In the genomic region with DNA sequence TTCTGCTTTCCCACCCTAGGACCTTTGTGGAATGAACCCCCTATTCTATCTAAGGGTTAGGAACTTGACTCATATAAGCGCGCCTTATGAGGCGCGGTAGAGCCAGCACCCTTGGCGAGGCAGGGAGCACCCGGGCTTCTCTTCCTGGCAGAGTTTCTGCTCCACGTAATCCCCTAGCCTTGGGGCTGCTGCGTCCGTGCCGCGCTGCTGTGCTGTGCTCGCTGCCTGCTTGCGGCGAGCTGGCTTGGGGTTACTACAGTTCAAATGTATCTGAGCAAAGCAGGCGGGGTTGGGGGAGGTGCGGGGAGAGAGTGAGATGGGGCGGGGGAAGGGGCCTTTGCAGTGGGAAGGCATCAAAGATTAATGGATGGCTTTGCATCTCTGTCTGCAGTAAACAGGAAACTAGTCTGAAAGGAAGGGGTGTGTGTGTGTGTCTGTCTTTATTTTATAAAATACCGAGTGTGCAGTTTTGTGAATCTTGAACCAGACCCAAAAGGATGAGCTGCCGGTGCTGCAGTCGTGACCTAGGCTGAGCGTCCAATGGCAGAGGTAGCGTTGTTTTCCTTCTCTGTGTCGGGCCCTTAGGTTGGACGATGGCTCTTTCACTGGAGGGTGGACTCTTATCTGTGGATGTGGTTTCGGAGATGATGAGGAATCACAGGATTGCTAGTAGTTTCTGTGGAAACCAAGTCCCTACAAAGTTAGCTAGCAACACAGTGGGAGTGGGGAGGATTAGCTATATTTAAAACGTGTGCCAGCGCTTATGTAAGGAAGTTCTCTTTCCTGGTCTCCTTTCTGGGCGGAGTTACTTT, we compare ENCODE assay signal across 8 mouse cellular contexts. TPM values are rescaled to one million over a fixed set of nuclear protein-coding genes. Genes with fewer than 3 reads are reported as not detected.
DNase-seq lines count a peak whose midpoint lies in the region; ATAC-seq and TF ChIP-seq lines count a peak whose summit lies in the region.

No protein-coding gene starts in this region.

- peak overlapping the region; percentile 91 for H3K27ac ChIP-seq in embryonic facial prominence, embryonic 15.5 days (replicated peaks)
- peak overlapping the region; percentile 94 for H3K27ac ChIP-seq in kidney, embryonic 14.5 days (ENCODE audit: low read depth, low read length)
- H3K27ac ChIP-seq in limb, embryonic 15.5 days = peak overlapping the region; percentile 92
- H3K27ac ChIP-seq in midbrain, postnatal 0 days (ENCODE audit: low read depth, low read length) = peak overlapping the region; percentile 94

- peaks cover 15% of the 10 kb centered on the region for H3K4me1 ChIP-seq in embryonic facial prominence, embryonic 15.5 days
- peaks cover 12% of the 10 kb centered on the region for H3K4me1 ChIP-seq in kidney, embryonic 14.5 days (ENCODE audit: control insufficient read depth, insufficient read depth, low read length)
- peaks cover 11% of the 10 kb centered on the region for H3K4me1 ChIP-seq in limb, embryonic 15.5 days
- H3K4me1 ChIP-seq in midbrain, postnatal 0 days (ENCODE audit: insufficient read depth, low read length) = peaks cover 6% of the 10 kb centered on the region; the same call in 1 of the 2 replicates

- H3K4me2 ChIP-seq in embryonic facial prominence, embryonic 15.5 days (replicated peaks) = peak overlapping the region; percentile 93
- H3K4me2 ChIP-seq in kidney, embryonic 14.5 days (replicated peaks; ENCODE audit: low read depth, low read length) = peak overlapping the region; percentile 82
- H3K4me2 ChIP-seq in limb, embryonic 15.5 days = peak overlapping the region; percentile 92
- peak overlapping the region; percentile 81 for H3K4me2 ChIP-seq in midbrain, postnatal 0 days (ENCODE audit: low read depth, low read length, poor library complexity, severe bottlenecking)

- peak overlapping the region; percentile 97 for H3K9ac ChIP-seq in embryonic facial prominence, embryonic 15.5 days
- peak overlapping the region; percentile 94 for H3K9ac ChIP-seq in kidney, embryonic 14.5 days (ENCODE audit: low read depth, low read length)
- peak overlapping the region; percentile 91 for H3K9ac ChIP-seq in limb, embryonic 15.5 days
- peak overlapping the region; percentile 84 for H3K9ac ChIP-seq in midbrain, postnatal 0 days (replicated peaks; ENCODE audit: low read length, poor library complexity, severe bottlenecking)

- TF ChIP-seq CTCF in midbrain, postnatal 0 days (IDR thresholded peaks at IDR 0.05) = no peak

- peak; percentile 82 for DNase-seq in 3T3-L1 (ENCODE audit: low read depth, low spot score)
- DNase-seq in adrenal gland, postnatal 4 days (ENCODE audit: low spot score in 2 of 2) = peak; percentile 54 to 75
- peak; percentile 72 to 73 for DNase-seq in heart, adult 9 months (ENCODE audit: low spot score in 2 of 2)
- peak; percentile 74 for DNase-seq in midbrain, postnatal 0 days (ENCODE audit: low spot score)
- DNase-seq in spleen, postnatal 14 days (ENCODE audit: low spot score in 2 of 2) = peak; percentile 66 to 75

- H3K4me3 ChIP-seq in embryonic facial prominence, embryonic 15.5 days (replicated peaks) = peak overlapping the region; percentile 99
- H3K4me3 ChIP-seq in kidney, embryonic 14.5 days (ENCODE audit: low read length) = peak overlapping the region; percentile 93
- peak overlapping the region; percentile 99 for H3K4me3 ChIP-seq in limb, embryonic 15.5 days
- H3K4me3 ChIP-seq in midbrain, postnatal 0 days (ENCODE audit: low read depth, low read length) = peak overlapping the region; percentile 91

- H3K9me3 ChIP-seq in embryonic facial prominence, embryonic 15.5 days (replicated peaks) = no peaks in the 10 kb centered on the region
- H3K9me3 ChIP-seq in kidney, embryonic 14.5 days (ENCODE audit: control insufficient read depth, low read length) = no peaks in the 10 kb centered on the region
- no peaks in the 10 kb centered on the region for H3K9me3 ChIP-seq in limb, embryonic 15.5 days
- no peaks in the 10 kb centered on the region for H3K9me3 ChIP-seq in midbrain, postnatal 0 days (ENCODE audit: low read length)

- H3K36me3 ChIP-seq in embryonic facial prominence, embryonic 15.5 days = peaks cover 7% of the 10 kb centered on the region
- H3K36me3 ChIP-seq in kidney, embryonic 14.5 days (ENCODE audit: control insufficient read depth, insufficient read depth, low read length) = peaks cover 7% of the 10 kb centered on the region
- H3K36me3 ChIP-seq in limb, embryonic 15.5 days = peaks cover 6% of the 10 kb centered on the region
- peaks cover 4% of the 10 kb centered on the region for H3K36me3 ChIP-seq in midbrain, postnatal 0 days (ENCODE audit: insufficient read depth, low read length)

- peak; percentile 85 for ATAC-seq in embryonic facial prominence, embryonic 15.5 days (ENCODE audit: insufficient number of reproducible peaks, low FRiP score, low TSS enrichment, low read depth)
- peak; percentile 87 for ATAC-seq in kidney, embryonic 14.5 days (ENCODE audit: low FRiP score, low TSS enrichment)
- peak; percentile 75 for ATAC-seq in limb, embryonic 15.5 days (ENCODE audit: insufficient number of reproducible peaks, low FRiP score, low TSS enrichment, low read depth)
- peak; percentile 80 for ATAC-seq in midbrain, postnatal 0 days (ENCODE audit: low FRiP score)

- no peaks in the 10 kb centered on the region for H3K27me3 ChIP-seq in embryonic facial prominence, embryonic 15.5 days
- H3K27me3 ChIP-seq in kidney, embryonic 14.5 days (ENCODE audit: control insufficient read depth, insufficient read depth, low read length) = no peaks in the 10 kb centered on the region
- H3K27me3 ChIP-seq in limb, embryonic 15.5 days = no peaks in the 10 kb centered on the region
- H3K27me3 ChIP-seq in midbrain, postnatal 0 days (ENCODE audit: insufficient read depth, low read length) = no peaks in the 10 kb centered on the region

- 0% methylated on average over 28 of the region's 28 CpGs for WGBS in embryonic facial prominence, embryonic 15.5 days
- 1% methylated on average over 28 of the region's 28 CpGs for WGBS in kidney, embryonic 14.5 days
- under 1% methylated on average over 28 of the region's 28 CpGs for WGBS in limb, embryonic 15.5 days
- WGBS in midbrain, postnatal 0 days = under 1% methylated on average over 28 of the region's 28 CpGs

RNA-seq across cellular contexts. Expression of a gene that starts 1.4 kb away (rescaled TPM):
- 100 to 1,000 TPM; 111 to 113 TPM for total RNA-seq in adrenal gland, postnatal 4 days (2021)
- 75.2 and 77.5 TPM in 2 replicates for polyA plus RNA-seq in embryonic facial prominence, embryonic 15.5 days (2015; fragmentation: Nextera tagmentation; extraction: Ambion mirVana)
- polyA plus RNA-seq in kidney, embryonic 14.5 days (2014; fragmentation: Nextera tagmentation; extraction: Ambion mirVana) = 76.9 and 82.0 TPM in 2 replicates
- polyA plus RNA-seq in limb, embryonic 15.5 days (2015; fragmentation: Nextera tagmentation; extraction: Ambion mirVana) = 61.5 and 69.8 TPM in 2 replicates
- total RNA-seq in midbrain, postnatal 0 days (2014; rRNA removed) = 115 and 119 TPM in 2 replicates
- 101 and 104 TPM in 2 replicates for polyA plus RNA-seq in midbrain, postnatal 0 days (2015; fragmentation: Nextera tagmentation; extraction: Ambion mirVana)

RNA-seq across cellular contexts. Expression of a gene that starts 49.9 kb away (rescaled TPM):
- 10 to 100 TPM; 41.4 to 46.7 TPM for total RNA-seq in adrenal gland, postnatal 4 days (2021)
- 59.8 and 61.1 TPM in 2 replicates for polyA plus RNA-seq in embryonic facial prominence, embryonic 15.5 days (2015; fragmentation: Nextera tagmentation; extraction: Ambion mirVana)
- polyA plus RNA-seq in kidney, embryonic 14.5 days (2014; fragmentation: Nextera tagmentation; extraction: Ambion mirVana) = 75.4 and 78.4 TPM in 2 replicates
- 51.5 and 52.8 TPM in 2 replicates for polyA plus RNA-seq in limb, embryonic 15.5 days (2015; fragmentation: Nextera tagmentation; extraction: Ambion mirVana)
- total RNA-seq in midbrain, postnatal 0 days (2014; rRNA removed) = 29.2 and 40.4 TPM in 2 replicates
- polyA plus RNA-seq in midbrain, postnatal 0 days (2015; fragmentation: Nextera tagmentation; extraction: Ambion mirVana) = 48.8 and 54.1 TPM in 2 replicates

Comparison
In these comparisons a context has a peak if more than half of its experiments do, and no peak if none do; other contexts are left out.
1. Peak in every context shown above with its lines: DNase-seq, ATAC-seq, H3K4me3 ChIP-seq and H3K27ac ChIP-seq.